Mouse (Mus musculus): ENCODE results near the gene Nup133.

Nup133 gene

DNA sequence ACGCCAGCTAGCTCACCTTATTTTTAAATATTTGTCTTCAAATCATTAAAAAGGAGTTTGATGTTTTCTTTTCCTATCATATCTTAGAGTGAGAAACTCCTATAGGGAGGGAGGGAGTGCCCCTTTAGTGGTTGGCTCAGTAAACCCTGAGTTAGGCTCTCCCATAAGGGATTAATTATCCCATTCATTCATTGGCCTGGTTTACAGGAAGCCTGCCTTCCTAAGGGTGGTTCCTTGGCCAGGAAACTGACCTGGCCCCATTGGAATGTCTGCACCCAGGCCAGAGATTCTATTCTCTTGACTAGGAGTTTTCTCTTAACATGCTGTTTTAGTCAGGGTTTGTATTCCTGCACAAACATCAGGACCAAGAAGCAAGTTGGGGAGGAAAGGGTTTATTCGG lies 61.1 kb downstream of the Nup133 start:
- no peak for DNase-seq (ENCODE audit: extremely low spot score)

DNA sequence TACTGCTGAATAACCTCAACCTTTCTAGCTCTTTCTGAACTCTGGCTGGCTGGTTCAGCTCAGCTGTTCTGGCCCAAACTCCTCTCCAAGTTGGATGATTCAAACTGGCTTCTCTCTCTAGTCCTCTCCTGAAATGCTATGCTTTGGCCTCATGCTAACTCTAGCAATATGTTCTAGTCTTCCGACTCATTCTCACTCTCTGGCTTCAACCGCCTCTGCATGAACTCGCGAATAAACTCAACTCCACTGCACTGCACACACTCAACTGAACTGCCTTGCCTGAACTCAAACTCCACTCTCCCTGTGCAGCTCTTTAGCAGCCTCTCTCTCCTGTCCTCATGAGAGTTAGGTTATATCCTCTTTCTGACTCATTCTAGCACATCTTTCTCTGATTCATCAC lies 61.9 kb downstream of the Nup133 start:
- DNase-seq (ENCODE audit: extremely low spot score), result no peak

DNA sequence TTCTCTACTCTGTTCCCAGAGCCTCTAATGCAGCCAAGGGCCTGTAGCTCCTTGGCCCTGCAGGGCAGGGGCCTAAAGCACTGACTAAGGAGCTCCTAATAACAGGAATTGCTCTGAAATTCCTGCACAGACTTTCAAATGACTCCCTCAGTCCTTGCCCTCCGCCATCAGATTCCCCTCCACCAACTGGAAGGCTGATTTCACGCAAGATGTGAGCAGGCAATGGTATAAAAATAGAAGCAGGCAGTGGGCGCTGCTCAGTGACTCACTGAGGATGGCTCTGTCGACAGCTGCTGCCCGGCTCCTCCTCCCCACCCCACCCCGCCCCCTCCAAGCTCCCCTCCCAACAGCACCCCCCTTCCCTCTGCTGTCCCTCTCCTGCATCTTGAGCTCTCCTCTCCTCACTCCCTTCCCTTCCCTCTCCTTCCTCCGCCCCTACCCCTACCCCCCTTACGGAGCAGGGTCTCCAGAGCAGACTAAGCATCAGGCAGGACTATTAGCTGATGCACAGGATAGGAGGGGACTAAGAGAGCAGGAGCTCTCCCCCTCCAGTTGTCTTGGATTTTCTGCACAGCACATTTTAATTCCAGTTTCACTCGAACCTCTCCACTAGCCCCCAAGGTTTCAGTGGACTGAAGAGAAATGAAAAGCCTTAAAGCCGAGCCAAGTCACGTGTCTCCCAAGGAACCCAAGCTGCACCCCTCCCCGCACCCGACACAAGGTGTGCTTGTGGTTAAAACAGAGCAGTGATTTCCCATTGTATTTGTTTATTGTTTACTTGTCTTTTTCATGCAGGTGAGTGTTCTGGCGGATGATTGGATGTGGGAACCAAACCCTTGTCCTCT lies 64.1 kb downstream of the Nup133 start:
- DNase-seq (ENCODE audit: extremely low spot score), result no peak

DNA sequence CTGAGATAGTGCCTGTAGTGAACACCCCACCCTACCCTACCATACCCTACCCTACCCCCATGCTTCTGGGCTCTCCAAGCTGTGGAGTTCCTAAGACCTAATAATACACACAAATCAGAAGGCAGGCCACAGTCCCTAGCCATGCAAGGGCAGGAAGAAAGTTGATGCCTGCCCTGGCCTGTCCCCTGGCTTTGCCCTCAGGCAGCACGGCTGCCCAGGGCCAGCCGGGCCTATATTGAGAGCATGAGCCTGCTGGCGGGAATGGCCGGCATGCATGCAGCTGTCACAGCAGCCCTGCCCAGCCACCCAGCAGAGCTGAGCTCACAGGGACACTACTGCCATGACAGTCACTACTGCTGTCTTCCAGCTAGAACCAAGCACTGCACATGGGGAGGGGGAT lies 66.0 kb downstream of the Nup133 start:
- no peak for DNase-seq (ENCODE audit: extremely low spot score)

DNA sequence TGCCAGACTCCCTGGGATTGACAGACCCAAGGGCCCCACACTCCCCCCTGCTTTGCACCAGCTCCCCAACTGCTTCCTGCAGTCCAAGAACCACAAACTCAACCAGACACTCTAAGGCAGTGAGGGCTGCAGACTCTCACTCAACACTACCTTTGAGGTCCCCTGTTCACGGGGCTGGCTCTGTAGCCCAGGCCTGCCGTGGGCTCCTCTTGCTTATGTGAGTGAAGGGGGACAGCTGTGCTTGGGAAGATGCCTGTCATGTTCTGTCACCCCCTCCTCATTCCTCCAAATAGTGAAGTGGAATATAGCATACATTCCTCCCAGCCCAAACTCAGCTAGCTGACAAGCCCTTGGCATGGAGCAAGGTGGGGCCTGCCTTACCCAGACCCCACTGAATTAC lies 66.7 kb downstream of the Nup133 start:
- no peak for DNase-seq (ENCODE audit: extremely low spot score)

DNA sequence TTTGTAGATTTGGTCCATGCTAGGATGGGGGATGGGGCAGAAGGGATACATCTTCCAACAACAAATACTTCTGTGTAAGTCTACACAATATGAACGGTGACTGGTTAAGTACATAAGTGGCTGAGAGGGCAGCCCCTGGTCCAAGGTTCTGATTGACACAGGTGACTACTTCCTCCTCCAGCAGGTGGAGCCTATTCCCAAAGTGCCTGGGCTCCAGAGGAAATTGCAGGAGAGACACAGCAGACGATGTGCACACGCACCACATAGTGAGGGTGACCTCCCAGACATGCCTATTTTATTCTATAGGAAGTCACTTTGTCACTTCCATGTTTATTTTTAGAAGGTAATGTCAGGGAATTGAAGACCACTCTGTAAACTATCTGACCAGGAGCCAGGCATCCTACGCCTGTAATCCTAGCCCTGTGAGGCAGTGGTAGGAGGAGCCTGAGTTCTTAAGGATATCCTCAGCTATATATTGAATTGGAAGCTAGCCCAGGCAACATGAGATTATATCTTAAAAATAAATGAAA lies 68.2 kb downstream of the Nup133 start:
- no peak for DNase-seq (ENCODE audit: extremely low spot score)

DNA sequence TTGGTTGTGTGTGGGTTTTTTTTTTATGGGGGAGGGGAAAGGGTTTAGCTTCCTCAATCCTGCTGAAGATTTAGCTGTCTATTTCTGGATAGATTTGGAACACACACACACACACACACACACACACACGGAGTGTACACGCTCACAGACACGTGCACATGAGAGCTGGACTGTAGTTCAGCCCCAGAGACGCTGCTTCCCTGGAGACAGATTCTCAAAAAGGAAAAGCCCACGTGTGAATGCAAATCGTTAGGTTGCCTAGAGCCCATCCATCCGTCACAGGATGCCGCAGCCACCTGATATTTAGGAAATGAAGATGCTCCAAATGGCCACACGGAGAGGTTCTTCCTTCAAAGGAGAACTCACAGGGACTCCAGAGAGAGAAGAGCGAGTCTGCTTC lies 68.8 kb downstream of the Nup133 start:
- no peak for DNase-seq (ENCODE audit: extremely low spot score)

DNA sequence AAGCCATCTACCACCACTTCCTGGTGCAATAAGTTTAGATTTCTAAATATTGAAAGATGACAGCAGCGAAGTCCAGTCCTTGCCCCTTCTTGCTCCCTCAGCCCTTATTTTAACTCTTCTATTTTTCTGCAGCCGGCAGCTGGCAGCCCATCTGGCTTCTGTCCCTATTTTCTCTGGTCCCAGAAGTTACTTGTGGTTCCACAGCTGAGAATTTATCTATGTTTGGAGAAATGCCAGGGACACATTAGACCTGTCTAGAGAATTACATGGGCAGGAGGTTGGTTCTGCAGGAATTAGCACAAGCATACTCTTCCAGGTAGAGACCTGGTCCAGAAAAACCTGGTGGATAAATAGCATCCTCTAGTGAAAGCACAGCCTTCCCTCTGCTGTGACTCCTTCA lies 71.2 kb downstream of the Nup133 start:
- DNase-seq (ENCODE audit: extremely low spot score), result no peak

DNA sequence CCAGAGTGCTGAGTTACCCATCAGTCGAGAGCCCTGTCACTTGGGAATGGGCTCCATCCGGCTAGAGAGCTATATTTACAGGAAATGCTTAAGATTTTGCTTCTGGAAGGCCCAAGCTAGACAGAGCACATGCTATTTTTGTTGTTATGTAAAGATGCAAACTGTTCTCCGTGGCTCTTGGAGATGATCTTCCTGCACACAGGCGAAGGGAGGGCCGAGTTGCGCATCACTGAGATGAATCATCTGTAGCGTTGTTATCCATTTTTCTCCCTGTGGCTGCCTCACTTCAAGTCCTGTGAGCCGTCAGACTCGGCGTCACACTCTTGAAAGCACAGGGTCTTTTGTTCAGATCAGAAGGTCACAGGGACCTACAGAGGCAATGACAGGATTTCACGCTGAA lies 74.7 kb downstream of the Nup133 start:
- DNase-seq (ENCODE audit: extremely low spot score), result no peak

DNA sequence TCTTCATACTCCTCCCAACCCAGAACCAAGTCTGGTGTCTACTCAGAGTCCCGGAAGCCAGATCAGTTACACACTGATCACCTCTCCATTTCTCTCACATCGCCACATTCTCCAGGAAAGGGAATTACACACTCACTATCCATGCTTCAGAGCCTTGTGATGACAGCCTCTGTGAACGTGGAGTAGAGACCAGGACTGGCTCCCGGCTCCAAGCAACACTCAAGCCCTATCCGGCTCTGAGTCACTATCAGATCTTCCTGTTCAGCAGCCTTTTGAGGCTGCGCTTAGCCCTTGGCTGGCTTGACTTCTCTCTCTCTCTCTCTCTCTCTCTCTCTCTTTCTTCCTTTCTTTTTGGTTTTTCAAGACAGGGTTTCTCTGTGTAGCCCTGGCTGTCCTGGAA lies 75.7 kb downstream of the Nup133 start:
- DNase-seq (ENCODE audit: extremely low spot score), result no peak

DNA sequence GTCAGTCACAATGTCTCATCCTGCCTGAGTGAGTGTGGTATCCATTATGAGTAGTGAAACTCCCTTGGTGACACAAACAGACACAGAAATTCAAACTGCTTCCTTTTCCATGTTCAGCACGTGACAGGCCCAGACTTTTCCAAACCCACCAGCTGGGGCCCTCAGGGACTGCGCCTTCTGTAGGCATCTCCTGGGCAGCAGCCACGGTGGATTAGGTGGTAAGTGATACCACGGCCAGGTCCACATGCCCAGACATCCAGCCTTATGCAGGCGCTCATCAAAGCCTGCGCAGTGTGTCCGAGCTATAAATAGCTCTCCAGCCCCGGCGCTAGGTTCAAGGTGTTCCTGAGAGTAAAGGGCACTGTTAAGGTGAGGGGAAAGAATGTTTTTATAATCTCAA lies 77.0 kb downstream of the Nup133 start:
- DNase-seq (ENCODE audit: extremely low spot score), result no peak

DNA sequence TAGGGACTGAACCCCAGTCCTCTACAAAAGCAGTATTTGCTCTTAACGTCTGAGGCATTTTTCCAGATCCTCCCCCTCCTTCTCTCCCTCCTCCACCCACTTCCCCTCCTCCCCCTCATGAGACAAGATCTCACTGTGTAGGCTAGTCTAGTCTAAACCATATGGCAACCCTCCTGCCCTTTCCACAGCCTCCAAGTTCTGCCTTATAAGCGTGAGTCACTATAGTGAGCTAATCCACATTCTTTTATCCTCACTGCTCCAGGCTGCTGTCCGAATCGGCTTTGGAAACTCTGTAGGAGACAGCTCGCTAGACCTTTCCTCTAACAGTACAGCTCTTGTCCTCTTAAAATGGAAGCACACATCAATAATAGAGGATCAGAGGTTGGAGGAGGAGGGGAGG lies 82.1 kb downstream of the Nup133 start:
- DNase-seq (ENCODE audit: extremely low spot score), result no peak

DNA sequence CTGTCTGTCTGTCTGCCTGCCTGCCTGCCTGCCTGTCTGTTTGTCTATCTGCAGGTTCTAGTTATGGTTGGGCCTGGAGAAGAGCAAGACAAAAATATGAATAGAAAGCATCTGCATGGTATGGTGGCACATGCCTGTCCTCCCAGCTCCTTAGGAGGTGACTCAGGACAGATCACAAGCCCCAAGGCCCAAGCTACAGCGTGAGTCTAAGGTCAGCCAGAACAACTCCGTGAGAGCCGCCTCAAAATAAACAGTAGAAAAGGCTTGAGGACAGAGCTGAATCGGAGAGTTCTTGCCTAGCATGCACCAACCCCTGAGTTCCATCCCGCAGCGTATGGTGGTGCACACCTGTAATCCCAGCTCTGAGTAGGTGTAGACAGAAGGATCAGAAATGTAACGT lies 83.3 kb downstream of the Nup133 start:
- no peak for DNase-seq (ENCODE audit: extremely low spot score)

DNA sequence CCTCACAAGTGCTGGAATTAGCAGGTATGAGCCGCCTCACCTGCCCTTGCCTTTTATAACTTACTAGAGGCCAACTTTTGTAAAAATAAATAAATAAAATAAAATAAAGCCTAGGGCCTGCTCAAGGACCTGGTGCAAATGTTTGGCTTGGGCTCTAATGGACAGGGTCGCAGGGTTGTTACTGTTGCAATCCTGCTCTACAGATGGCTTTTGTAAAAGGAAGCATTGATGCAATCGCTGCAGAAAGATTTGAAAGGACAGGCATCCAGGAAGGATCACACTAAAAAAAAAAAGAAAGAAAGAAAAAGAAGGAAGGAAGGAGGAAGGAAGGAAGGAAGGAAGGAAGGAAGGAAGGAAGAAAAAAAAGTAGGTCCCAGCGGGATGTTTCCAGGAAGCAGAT lies 88.7 kb downstream of the Nup133 start:
- DNase-seq (ENCODE audit: extremely low spot score), result no peak

DNA sequence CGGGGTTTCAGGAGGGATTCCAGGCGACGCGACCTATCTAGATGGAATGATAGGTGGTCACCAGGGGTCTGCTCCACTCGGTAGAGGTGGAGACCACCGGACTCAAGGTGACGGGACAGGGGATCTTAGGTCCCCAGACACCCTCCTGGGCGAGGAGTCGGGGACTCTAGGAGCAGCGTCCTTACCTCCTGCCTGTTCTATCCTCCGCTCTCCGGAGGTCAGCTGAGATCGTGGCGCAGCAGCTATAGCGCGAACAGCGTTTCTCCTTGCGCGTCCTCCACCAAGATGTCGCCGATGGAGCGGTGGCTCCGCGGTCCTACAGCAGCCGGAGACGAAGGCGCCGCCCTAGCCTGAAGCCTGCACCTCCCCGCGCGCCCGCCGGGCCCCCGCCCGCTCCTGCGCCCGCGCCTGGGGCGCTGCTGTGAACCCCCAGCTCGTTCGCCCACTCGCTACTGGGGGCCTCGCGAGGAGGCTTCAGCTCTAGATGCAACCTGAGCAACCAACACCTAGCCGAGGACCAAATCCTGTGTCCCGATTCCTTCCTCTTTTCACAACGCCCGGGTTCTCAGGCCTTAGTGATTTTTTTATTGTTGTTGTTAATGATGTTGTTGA lies 89.3 kb downstream of the Nup133 start, which contains the start of gene Ccsap:
Gene Ccsap, minus strand, starts transcription at position 562 of the 612 bp plus-strand sequence.
- no peak for DNase-seq (ENCODE audit: extremely low spot score)

DNA sequence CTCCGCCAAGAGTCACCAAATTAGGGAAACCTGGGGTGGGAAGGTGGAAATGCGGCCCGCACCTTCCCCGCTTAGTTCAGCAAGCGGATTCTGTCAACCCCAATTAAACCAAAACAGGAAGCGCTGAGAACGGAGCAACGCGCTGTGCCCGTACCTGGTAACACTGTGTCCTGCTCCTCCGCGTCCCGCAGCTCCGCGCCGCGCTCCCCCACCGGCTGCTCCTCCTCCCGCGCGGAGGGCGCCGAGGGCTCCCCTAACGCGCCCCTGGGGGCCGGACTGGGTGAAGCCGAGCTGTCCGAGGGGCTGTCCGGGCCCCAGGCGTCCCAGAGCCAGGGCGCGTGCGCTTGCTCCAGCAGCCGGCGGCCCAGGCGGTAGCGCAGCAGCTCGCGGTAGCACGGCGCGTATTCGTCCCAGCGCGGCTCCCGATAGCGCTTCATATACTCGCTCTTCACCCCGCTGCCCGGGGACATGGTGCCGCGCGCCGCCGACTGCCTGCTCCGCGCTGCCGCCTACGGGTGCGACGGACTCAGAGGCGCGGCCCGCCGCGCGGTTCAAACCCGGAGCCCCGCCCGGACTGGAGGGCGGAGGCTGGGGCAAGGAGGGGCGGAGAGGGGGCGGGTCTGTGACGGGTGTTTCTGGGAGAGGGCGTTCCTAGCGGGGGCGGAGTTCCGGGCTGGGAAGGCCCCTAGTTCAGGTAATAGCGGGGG lies 90.0 kb downstream of the Nup133 start:
- DNase-seq (ENCODE audit: extremely low spot score), result peak; percentile 97

DNA sequence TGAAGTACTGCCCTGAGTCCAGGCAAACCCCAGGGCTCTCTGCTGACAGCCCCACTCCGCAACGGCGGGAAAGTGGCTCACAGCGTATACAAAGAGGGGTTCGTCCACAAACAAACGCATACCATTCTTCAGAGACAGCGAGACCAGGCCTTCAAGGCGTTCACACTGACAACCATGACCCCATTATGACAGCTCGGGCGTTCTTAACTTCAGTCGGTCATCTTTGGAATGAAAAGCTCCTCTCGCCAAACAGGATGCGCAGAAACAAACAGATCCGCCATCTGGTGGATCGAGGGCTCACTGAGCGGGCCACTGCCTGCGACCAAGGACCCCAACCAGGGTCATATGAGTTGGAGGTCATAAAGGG lies 90.5 kb downstream of the Nup133 start:
- DNase-seq (ENCODE audit: extremely low spot score), result peak; percentile 54

DNA sequence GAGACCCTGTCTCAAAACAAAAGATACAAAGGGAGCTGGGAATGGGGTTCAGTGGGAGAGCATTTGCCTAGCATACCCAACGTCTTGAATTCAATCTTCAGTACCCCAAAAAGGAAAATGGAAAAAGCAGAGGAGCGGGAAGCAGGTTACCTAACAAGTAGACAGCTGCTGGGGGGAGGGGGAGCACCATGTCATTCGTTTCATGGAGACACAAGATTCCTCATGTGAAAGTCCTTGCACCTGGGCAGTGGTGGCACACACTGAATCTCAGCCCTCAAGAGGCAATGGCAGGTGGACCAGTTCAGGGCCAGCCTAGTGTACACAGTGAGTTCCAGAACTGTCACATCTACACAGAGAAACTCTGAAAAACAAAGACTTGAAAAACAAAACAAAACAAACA lies 91.7 kb downstream of the Nup133 start:
- DNase-seq (ENCODE audit: extremely low spot score), result no peak

DNA sequence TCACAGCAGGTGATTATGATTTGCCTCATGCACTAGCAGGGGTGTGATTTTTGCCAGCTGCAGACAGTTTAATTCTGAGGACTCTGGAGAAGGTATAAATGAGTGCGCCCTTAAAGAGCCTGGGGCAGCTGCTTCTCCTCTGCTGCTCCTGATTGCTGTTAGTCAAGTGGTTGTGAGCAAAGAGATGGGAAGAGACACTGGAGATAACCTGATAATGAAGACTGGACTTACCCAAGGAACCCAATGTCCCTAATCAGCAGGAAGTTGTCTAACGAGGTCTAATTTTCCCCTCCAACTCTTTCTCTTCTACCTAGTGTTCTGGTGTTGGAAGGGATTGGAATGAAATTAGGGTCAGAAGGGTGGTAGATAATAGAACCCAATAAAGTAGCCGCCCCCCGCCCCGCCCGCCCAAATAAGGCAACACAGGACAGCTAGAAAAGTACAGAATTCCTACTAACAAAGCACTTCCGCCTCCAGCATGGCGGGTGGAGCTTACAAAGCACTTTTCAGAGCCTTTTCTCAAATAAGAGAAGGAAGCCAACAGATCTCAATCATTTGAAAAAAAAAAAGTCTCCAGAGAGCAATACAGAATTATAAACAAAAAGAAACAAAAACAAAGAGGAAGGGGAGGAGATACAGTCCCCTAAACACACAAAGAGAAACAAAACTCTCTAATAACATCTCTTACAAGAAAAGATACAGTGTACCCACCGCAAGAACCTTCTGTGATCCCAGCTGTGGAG lies 94.2 kb downstream of the Nup133 start:
- DNase-seq (ENCODE audit: extremely low spot score), result no peak

DNA sequence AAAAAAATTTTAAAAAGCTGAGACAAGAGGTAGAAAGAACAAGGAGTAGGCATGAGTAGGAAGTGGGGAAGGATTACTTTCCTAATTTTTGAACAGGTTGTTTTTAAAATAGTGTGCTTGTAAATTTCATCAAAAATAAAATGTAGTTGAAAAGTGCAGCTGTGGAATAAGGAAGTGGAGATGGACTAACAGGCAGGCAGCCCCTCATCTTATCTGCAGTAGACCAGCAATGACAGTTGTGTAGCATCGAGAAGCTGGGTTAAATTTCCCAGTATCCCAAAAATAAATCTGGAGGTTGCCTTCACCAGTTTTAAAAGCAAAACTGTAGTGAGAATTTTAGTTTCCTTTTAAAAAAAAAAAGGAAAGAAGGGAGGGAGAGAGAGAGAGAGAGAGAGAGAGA lies 94.8 kb downstream of the Nup133 start:
- no peak for DNase-seq (ENCODE audit: extremely low spot score)

DNA sequence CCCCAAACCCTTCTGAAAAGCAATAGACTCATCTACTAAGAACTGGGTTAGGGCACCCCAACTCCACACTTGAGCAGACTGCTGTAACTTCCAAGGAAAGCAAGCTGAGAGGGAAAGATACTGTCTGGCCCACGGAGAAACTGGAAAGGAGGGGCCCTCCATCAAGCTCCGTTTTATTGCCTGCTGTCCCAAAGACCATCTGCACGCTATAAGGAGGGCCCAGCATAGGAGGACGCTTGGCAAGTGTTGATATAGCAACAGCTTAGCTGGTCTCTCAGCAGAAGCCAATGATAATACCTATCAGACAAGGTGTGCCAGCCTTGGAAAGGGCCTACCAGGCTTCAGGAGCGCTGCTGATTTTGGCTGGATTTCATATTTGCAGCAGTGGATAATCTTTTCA lies 97.5 kb downstream of the Nup133 start:
- no peak for DNase-seq (ENCODE audit: extremely low spot score)

DNA sequence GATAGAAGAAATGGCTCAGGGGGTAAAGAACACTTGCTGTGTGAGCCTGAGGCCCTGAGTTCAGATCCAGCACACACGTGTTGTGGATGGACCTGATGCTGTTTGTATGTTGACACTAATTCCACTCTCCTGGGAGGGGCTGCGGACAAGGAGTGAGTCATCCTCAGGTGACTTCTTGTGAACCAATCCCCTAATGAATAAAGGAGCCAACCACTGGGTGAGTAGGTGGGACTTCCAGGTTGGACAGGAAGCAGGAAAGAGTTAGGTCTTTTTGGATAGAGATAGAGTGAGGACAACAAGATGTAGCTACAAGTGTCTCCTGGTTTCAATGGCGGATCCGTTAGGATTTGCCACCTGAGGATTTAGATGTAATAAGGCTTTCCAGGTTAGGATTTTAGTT lies 99.7 kb downstream of the Nup133 start:
- no peak for DNase-seq (ENCODE audit: extremely low spot score)

Measured in embryo, embryonic 9.5 days (tissue).